Mouse (Mus musculus): ENCODE results near the gene Mrpl53. TPM values are rescaled to one million over a fixed set of nuclear protein-coding genes. Genes with fewer than 3 reads are reported as not detected.
A peak's percentile ranks its signal among the peaks of the same experiment; 100 is the strongest.

Gene Mrpl53
- total RNA-seq, 2 experiments from 2014 or later = 58.7 to 63.5 TPM

DNA sequence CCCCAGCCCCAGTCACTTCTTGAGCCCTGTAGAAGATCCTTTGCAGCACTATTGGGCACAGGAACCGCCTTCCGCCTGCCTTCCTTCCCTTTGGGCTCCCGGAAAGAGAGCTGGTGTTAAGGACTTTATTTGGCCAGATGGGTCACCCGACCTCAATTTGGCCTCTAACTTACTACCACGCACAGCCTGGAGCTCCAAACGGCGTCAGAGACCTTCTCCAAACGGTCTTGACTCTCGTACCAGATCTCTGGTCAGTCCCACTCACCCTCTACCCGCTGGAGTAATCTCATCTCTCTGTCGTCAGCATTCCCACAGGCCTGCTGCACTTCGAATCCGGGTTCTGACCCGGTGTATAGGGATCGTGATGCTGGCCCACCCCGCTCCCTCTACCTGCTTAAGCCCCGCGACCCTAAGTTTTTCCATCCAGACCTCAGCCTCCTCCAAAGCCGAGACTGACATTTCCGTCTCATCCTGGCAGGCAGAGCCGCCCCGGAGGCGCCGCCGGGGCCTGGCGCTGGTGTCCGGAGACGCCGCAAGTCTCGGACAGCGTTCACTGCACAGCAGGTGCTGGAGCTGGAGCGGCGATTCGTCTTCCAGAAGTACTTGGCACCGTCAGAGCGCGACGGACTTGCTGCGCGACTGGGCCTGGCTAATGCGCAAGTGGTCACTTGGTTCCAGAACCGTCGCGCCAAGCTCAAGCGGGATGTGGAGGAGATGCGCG lies 21.5 kb upstream of the Mrpl53 start:
- DNase-seq (ENCODE audit: extremely low spot score in 1 of 2, low spot score in 2 of 2) = peak in 1 of 2 experiments; percentile 40
- intact Hi-C loops (cut with DNase I) = no loop called here

DNA sequence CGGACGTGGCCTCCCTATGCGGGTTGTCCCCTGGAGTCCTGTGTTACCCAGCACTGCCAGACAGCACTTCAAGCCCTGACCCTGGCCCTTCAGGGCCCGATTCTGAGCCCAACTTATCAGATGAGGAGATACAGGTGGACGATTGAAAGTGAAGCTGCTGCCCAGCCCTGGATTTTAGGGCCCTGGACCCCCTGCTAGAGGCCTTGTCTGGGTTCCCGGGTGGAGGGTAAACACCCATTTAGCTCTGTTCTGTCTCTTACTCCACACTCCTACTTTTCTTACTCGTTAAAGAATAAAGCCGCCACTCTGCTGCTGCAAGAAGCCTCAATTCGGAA lies 20.9 kb upstream of the Mrpl53 start:
- intact Hi-C loops (cut with DNase I) = no loop called here
- no peak for DNase-seq (ENCODE audit: extremely low spot score in 1 of 2, low spot score in 2 of 2)

DNA sequence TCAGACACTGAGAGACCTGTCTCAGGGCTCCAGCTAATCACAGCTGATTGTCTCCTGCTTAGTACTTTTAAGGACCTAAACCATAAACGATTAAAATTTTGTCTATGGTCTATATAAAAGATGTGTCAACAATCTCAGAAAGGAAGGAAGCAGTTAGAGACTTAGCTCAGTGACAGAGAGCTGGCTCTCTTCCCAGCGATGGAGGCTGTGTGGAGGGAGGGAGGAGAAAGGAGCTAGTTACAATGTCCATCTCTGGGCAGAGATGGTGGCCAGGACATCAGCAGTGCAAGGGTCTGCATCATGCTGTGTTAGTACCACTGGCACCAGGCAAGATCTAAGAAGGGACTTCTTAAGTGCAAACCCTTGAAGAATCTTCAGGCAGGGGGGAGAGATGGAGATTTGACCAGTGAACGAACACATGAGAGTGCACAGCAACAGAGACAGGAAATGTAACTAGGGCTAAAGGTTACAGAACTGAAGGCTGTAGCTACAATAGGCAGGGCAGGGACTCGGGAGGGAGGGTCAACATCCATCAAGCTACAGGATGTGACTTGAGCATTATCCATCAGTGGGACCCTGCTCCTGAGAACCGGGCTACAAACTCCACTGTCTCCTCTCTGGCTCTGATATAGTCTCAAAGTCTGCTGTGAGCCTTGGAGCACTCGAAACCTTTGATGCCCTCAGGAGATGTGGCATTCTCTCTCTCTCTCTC lies 16.3 kb upstream of the Mrpl53 start:
- intact Hi-C loops (cut with DNase I) = no loop called here
- DNase-seq (ENCODE audit: extremely low spot score in 1 of 2, low spot score in 2 of 2) = no peak

DNA sequence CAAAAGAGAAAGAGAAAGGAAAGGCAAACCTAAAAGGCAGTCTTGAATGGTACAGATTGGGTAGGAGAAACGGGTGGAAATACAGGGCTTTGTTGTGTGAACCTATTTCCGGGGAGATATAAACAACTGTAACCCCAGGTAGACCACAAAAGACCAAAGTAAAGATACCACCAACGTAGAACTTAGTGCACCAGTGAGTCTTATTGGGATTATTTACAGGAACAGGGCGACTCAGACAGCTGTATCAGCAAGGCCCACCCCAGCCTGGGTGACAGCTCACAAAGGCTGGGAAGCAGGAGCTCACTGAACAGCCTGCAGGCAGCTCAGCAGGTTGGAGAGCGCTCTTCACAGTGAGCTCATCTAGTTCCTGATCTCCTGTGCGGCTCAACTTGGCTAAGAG lies 12.9 kb upstream of the Mrpl53 start:
- intact Hi-C loops (cut with DNase I) = no loop called here
- DNase-seq (ENCODE audit: extremely low spot score in 1 of 2, low spot score in 2 of 2) = no peak

DNA sequence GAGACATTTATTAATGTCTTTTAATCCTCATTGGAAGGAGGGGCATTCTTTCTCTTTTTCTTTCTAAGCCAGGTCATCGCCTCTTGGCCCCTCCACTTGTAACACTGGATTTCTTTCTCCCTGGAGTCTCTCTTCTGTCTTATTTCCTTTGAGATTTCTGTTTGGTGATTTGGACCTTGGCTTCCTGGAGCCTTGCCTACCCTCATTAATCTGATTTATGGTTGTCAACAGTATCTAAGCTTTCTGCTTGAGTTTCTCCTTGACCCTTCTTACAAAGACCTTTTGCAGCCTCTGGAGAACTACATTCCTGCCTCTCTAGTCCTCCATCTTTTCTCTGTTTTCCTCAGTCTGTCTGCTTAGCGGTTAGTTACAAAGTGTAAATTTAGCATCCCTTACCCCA lies 10.4 kb upstream of the Mrpl53 start:
- no peak for DNase-seq (ENCODE audit: extremely low spot score in 1 of 2, low spot score in 2 of 2)
- intact Hi-C loops (cut with DNase I) = no loop called here

DNA sequence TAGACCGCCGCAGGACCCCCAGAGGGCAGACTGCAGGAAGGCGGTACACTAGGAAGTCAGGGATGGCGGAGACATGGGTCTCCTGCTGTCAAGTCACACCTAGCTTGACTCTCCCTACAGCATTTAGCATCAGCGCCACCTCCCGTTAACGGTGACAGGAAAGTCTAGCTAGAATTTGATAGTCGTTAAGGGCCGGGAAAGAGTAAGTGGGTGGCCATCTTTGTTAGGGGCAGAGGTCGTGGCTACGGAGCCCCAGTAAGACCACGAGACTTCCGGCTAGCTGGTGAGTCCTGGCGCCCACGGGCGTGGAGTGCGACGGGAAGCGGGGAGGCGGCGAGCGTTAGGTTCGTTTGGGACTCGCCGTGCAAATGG lies 7.5 kb upstream of the Mrpl53 start, which contains the start of the genes Ccdc142 and Gm42688:
Gene Ccdc142 (plus strand): TSS at position 286 of the 372 bp plus-strand sequence.
Gene Gm42688 (plus strand): TSS at position 302 of the 372 bp plus-strand sequence.
- intact Hi-C loops (cut with DNase I) = loop anchor here (2.0 kb wide), 1 partner anchor 105 kb away; no protein-coding TSS in a partner anchor

DNA sequence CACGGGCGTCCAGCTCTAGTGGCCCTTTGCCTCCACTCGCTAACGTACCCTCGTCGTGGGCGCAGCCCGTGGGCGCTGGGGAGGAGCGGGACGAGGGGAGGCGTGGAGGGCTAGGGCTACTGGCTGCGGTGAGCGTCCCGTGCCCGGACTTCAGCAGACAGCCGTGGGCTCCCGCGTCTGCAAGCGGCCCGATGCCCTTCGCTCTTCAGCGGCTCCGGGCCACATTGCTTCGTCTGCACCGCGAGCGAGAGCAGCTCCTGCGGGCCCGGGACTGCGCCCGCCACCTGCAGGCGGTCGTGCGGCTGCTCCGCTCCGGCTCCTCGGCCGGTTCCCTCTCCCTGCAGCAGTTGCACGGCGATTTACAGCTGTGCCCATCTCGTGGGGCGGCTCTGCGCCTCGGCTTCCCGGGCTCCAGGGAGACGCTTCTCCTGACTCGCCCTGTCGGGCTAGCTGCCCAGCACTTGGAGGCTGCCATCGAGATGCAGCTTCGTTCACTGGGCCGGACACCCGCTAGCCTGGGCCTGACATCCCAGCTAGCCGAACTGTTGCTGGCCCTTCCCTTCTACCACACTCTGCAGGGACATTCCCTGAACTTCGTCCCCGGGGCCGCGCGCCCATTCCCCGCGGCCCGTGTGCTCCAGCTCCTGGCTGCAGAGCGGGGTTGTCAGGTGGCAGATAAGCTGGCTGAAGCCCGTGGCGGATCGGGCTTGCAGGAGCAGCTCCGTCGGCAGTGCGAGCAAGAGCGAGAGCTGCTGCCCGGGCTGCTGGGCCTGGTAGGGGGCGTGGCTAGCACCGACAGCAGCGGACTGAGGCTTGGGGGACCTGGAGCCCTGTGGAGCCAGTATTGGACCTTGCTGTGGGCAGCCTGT lies 6.9 kb upstream of the Mrpl53 start:
- intact Hi-C loops (cut with DNase I) = loop anchor here (2.0 kb wide), 1 partner anchor 105 kb away; no protein-coding TSS in a partner anchor
- DNase-seq (ENCODE audit: extremely low spot score in 1 of 2, low spot score in 2 of 2) = peak in 1 of 2 experiments; percentile 84

More for the DNA sequence above, 7.5 kb upstream of the Mrpl53 start, which contains the start of the genes Ccdc142 and Gm42688:
- peak; percentile 90 for DNase-seq (ENCODE audit: extremely low spot score in 1 of 2, low spot score in 2 of 2)

DNA sequence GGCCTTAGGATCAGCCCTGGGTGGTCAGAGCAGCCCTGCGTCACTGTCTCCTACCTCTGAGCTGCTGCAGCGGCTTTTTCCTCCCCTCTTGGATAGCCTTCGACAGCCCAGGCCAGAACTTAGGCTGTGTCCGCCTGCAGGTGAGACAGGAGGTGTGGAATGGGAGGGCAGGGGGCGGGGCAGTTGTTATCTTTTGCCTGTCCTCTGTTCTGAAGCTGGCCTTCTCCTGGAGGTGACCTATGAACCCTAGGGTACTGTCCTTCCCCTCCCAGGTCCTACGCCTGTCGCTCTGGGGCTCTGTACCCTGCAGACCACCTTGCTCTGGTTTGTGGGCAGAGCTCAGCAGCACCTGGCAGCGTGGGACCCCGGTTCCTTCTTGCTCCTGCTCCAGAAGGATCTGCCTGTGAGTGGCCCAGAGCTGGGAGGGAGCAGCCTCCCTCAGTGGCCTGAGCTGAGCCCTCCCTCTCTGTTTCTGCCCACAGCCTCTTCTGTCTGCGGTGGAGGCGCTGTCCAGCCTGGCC lies 5.7 kb upstream of the Mrpl53 start:
- intact Hi-C loops (cut with DNase I) = no loop called here
- no peak for DNase-seq (ENCODE audit: extremely low spot score in 1 of 2, low spot score in 2 of 2)

DNA sequence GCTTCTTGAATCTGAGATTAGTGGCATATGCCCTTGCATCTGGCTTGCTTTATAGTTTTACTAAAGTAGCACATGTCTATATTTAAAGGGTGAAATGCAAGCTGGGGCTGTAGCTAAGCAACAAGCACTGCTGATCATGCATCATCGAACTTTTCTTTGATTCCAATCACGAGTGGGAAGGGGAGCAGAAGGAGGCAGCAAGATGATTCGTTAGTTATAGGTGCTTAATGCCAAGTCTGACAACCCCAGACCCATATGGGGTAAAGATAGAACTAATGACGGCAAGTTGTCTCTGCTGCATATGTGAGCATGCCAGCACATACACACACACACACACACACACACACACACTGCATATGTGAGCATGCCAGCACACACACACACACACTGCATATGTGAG lies 4.7 kb upstream of the Mrpl53 start:
- intact Hi-C loops (cut with DNase I) = no loop called here
- DNase-seq (ENCODE audit: extremely low spot score in 1 of 2, low spot score in 2 of 2) = no peak

DNA sequence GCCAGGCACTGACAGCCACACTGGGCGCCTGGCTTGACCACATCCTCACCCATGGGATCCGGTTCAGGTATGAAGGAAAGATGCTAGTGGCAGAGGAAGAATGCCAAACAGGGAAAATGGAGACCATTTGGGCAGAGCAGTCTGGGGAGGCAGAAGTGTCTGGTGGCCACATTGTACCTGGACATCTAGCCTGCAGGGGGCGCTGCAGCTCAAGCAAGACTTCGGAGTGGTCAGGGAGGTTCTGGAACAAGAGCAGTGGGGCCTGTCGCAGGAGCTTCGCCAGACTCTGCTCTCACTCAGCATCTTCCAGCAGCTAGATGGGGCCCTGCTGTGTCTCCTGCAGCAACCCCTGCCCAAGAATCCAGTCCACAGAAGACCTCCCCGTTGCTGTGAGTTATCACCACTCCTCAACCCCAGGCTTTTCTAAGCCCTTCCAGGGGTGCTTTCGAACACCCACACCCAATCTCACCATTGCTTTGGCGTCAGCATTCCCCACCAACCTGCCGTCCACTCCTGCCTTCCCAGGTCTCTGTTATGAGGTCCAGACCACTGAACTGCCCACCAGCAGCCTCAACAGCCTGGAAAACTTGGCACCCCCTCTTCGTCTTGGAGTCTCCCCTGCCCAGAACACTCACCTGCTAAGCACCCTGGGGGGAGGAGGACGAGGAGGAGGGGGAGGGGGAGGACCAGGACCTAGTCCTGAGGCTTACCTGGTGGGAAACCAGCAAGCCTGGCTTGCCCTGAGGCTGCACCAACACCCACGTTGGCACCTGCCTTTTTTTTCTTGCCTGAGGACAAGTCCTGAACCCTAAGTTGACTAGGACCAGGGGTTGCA lies 1.1 kb upstream of the Mrpl53 start:
- DNase-seq (ENCODE audit: extremely low spot score in 1 of 2, low spot score in 2 of 2) = peak in 1 of 2 experiments; percentile 86
- intact Hi-C loops (cut with DNase I) = no loop called here

DNA sequence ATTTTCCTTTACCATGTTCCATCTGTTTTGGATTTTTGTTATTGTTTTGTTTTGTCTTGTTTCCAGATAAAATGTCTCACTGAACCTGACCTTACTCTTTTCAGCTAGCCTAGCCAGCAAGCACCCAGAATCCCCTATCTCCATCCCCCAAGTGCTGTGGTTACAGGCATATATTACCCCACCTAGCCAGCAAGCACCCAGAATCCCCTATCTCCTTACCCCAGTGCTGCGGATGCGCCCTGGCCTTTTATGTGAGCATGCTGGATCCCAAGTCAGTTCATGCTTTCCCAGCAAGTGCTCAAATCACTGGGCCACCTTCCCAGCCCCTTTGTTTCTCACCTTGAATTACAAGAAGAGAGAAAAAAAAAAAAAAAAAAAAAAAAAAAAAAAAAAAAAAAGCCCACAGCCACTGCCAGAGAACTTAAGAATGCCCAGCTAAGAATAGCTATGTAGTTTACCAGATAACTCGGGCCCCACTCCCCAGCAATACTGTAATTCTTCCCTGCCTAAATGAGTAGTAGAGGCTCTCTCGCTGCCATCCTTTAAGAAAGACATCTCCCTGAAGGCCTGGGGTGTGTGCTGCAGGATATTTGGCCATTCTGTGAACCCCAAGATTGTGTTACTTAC lies 2.8 kb downstream of the Mrpl53 start:
- DNase-seq (ENCODE audit: extremely low spot score in 1 of 2, low spot score in 2 of 2) = no peak
- intact Hi-C loops (cut with DNase I) = no loop called here

DNA sequence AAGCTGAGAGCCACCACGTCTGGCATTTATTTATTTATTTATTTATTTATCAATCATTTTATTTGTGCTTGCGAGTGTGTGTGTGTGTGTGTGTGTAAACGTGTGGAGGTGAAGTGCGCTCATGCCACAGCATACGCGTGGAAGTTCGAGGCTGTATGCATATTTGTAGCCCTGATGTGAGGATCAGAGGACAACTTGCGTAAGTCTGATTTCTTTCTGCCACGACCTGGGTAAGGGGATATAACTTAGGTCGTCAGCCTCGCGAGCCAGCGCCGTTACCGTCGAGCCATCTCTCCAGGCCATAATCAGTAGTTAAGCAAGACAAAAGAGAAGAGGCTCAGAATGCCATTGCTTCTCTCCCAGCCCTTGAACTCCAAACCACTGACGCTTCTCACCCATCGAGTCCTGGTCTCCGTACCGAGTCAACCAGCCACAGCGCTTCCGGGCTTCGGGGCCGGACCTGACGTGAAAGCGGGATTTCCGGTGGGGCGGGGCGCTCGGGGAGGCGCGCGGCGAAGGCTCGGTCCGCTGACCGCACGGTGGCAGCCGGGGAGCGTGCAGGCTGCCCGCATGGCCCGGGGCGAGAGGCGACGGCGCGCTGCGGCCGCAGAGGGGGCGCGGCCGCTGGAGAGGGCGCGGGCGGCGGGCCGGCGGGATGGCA lies 6.3 kb downstream of the Mrpl53 start, which contains the start of gene Mogs:
Gene Mogs (plus strand): TSS at position 486 of the 661 bp plus-strand sequence.
- DNase-seq (ENCODE audit: extremely low spot score in 1 of 2, low spot score in 2 of 2) = peak; percentile 89 to 97
- intact Hi-C loops (cut with DNase I) = no loop called here

DNA sequence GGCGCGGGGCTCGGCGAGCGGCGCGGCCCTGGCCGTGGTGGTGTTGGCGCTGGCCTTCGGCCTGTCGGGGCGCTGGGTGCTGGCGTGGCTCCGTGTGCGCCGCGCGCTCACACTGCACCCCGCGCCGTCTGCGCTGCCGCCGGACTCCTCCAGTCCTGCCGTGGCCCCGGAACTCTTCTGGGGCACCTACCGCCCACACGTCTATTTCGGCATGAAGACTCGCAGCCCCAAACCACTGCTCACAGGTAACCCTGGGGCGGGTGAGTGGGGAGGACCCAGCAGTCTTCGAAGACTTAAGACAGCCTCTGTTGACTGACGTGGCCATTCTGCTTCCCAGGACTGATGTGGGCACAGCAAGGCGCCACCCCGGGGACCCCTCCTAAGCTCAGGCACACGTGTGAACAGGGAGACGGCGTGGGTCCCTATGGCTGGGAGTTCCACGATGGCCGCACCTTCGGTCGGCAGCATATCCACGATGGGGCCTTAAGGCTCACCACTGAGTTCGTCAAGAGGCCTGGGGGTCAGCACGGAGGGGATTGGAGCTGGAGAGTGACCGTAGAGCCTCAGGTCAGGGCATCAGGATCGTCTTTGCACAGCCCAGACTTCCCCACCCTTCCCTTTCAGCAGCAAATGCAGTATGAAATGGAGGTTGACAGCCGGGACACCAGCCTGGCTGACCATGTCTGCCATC lies 7.0 kb downstream of the Mrpl53 start:
- no peak for DNase-seq (ENCODE audit: extremely low spot score in 1 of 2, low spot score in 2 of 2)
- intact Hi-C loops (cut with DNase I) = no loop called here

DNA sequence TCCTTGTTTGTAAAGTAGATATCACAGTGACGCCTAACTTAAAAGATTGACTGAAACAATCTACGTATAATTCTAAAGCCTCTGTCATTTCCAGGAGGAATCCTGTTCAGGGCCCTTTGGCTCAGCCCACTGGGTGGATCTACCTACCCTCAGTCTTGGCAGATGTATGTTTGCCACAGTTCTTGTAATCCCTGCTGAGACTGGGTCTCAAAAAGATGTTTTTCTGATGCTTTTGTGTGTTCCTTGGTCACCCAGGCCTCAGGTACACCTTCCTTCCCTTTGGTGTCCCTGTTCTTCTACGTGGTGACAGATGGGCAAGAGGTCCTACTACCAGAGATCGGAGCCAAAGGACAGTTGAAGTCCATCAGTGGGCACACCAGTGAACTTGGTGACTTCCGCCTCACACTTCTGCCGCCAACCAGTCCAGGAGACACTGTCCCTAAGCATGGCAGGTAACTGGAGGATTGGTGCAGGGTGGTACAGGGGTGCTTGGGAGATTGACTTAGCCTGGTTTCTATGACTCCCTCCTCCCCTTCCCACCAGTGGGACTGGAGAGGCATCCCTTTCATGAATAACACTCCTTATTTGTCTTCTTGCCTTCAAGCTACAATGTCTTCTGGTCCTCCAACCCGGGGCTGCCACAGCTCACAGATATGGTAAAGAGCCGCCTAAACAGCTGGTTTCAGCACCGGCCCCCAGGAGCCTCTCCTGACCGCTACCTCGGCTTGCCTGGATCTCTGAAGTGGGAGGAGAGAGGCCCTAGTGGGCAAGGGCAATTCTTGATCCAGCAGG lies 7.7 kb downstream of the Mrpl53 start:
- no peak for DNase-seq (ENCODE audit: extremely low spot score in 1 of 2, low spot score in 2 of 2)
- intact Hi-C loops (cut with DNase I) = no loop called here

DNA sequence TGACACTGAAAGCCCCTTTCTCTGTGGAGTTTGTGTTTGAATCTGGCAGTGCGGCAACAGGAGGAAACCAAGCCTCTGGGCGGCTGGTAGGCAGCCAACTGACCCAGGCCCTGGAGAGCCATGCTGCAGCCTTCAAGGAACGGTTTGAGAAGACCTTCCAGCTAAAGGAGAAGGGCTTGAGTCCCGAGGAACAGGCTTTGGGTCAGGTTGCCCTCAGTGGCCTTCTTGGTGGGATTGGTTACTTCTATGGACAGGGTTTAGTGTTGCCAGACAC lies 8.3 kb downstream of the Mrpl53 start:
- DNase-seq (ENCODE audit: extremely low spot score in 1 of 2, low spot score in 2 of 2) = no peak
- intact Hi-C loops (cut with DNase I) = no loop called here

DNA sequence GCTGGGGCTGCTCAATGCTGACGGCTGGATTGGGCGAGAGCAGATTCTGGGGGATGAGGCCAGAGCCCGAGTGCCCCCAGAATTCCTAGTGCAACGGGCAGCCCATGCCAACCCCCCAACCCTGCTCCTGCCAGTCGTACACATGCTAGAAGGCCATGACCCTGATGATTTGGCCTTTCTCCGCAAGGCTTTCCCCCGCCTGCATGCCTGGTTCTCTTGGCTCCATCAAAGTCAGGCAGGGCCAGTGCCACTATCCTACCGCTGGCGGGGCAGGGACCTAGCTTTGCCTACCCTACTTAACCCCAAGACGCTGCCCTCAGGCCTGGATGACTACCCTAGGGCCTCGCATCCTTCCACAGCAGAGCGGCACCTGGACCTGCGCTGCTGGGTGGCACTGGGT lies 8.8 kb downstream of the Mrpl53 start:
- intact Hi-C loops (cut with DNase I) = no loop called here
- no peak for DNase-seq (ENCODE audit: extremely low spot score in 1 of 2, low spot score in 2 of 2)

All from left cerebral cortex, postnatal 10 days (tissue).